Mouse (Mus musculus): ENCODE measurements around the gene Naa16.

DNA sequence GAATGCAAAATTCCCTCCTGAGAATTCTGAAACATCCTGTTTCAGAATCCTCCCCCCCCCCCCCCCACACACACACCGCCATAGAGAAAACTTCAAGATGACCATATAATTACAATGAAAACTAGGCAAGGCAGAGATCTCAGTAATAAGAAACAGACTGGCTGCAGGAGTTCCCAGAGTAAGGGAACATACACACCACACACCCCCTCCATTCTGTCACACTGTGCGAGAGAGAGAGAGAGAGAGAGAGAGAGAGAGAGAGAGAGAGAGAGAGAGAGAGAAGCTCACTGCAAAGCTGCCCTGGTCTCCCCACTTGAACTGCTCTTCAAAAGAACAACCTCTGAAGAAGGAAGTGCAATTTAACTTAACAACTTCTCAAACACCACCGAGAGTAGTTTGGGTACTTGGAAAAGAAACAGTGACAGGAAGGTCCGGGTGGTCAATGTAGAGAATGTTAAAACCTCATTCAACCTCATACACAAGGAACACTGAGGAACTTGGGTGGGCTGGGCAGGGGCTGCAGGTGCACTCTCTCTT is 78.6 kb downstream of the Naa16 start:
- TF ChIP-seq CTCF (IDR thresholded peaks at IDR 0.05; ENCODE audit: insufficient read depth, low read length): no peak
- no peak for TF ChIP-seq POLR2A (IDR thresholded peaks at IDR 0.05; ENCODE audit: borderline replicate concordance, extremely low read depth, low read depth, low read length)

All from lung, adult 2 months (tissue).